Mouse (Mus musculus) urinary bladder, adult 18-20 months (tissue): ENCODE measurements around the gene Ppp1r9b.
"Not testable (repeated sequence)": the region's sequence is repeated elsewhere in the genome, so short reads cannot be mapped to it uniquely, and the experiment has no call there.

Experiments
- DNase-seq, 2 experiments: peaks; one replicate each; pipeline ENCODE4 v3.0.0; 2022; ENCODE audit warnings: low spot score in 2 of 2, mixed read lengths in 2 of 2

The Ppp1r9b gene

DNA sequence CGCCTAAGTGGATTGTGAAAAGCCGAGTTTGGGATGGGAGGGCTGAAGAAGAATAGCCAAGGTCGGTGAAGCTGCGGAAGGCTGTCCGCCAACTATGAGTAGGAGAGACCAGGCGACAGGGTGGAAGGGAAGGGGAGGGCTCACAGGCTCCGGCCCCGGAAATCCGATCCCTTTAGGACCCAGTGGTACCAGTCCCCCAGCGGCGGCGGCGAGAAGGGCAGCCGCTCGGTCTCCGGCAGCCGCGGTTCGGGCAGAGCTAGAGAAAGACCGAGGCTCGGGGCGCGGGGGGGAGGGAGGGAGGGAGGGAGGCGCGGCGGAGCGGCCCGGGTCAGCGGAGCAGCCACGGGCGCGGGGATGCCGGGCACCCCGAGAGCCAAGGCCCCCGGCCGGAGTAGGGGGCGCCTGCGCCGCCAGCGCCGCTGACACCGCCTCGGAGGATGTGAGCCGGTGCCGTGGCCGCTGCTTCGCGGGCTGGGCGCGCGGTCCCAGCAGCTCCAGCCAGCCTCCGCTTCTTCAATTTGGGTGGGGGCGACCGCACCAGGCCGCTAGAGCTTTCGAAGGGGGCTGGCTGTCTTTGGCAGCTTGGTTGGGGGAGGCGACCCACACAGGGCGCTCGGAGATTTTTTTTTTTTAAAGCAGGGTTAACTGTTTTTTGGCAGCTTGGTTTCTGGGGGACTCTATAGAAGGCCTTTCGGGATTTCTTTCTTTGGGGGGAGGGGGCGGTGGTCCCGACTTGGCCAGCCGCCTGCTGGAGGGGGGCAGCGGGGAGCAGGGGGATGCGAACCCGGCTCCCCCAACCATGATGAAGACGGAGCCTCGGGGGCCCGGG is at the start of gene Ppp1r9b:
TSS of gene Ppp1r9b (plus strand) at position 287 of the 829 bp plus-strand sequence.
- DNase-seq: peak; percentile 92

DNA sequence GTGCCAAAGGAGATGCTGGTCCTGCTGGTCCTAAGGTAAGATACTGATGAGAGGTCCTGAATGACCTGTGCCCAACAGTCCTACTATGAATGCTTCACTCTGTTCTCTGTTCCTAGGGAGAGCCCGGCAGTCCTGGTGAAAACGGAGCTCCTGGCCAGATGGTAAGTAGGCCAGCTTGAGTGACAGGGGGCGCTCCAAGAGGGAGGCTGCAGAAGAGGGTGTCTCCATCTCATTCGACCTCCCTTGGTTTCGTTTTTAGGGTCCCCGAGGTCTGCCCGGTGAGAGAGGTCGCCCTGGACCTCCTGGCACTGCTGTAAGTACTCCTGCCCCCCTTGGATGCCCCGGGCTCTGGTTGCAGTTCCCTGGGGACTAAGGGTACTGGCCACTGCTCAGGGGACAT is 49.7 kb upstream of the Ppp1r9b start:
- no peak for DNase-seq

DNA sequence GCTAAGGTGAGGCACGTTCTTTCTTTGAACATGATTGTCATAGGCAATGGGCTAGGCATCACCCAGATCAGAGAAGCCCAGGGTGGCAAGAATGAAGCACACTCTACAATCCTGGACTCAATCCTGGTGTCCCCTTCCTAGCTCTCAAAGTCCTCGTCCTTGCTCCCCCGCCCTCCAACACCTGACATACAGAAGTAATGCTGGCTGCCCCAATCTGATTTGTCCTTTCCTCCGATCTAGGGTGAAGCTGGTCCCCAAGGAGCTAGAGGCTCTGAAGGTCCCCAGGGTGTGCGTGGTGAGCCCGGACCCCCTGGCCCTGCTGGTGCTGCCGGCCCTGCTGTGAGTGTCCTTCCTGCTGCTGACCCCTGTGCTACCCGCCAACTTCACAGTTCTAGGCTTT is 49.1 kb upstream of the Ppp1r9b start:
- no peak for DNase-seq

DNA sequence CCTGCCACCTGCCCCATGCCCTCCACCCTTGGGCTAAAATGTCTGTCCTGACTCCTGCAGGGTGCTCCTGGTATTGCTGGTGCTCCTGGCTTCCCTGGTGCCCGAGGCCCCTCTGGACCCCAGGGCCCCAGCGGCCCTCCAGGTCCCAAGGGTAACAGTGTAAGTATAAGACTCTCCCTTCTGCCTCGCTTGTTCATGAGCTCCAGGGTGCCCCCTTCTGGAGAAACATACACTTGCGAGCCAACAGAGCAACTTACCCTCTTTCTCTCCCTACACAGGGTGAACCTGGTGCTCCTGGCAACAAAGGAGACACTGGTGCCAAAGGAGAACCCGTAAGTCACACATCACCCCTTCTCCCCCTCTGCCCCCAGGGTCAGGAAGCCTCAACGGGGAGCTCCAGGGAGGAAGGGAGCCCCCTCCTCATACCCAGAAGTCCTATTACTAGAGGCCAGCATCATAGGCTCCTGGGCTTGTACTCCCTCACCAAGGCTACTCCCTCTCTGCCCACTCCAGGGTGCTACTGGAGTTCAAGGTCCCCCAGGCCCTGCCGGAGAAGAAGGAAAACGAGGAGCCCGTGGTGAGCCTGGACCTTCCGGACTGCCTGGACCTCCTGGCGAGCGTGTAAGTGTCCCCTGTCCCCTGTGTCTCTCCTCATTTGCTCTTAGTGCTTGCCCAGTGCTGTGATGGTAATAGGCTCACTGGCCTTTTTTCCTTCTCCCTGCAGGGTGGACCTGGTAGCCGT is 48.4 kb upstream of the Ppp1r9b start:
- no peak for DNase-seq

DNA sequence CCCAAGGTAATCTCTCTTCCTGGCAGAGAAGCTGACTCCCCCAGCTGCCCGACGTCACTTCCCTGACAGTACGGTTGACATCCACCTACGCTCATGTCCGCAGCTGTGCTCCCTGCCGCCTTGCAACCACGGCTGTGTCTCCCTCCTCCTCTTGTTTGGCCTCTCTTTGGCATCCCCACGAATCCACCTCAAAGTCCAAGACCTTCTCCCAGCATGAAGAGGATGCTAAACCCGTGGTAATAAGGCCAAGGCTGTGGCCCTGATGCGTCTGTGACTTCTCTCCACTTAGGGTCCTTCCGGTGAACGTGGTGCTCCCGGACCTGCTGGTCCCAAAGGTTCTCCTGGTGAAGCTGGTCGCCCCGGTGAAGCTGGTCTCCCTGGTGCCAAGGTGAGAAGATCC is 47.8 kb upstream of the Ppp1r9b start:
- DNase-seq: no peak

DNA sequence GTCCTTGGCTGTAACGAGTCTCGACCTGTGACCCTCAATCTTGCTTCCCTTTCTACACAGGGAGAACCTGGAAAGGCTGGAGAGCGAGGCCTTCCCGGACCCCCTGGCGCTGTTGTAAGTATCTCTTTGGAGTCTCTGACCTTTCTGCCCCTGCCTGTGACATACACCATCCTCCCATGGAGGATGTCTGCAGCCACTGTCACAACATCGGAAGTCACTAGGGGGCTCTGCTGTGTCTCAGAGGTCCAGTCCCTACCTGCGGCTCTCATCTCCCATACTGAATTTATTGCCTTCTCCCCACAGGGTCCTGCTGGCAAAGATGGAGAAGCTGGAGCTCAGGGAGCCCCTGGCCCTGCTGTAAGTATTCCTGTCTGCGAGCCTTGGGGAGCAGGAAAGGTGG is 46.5 kb upstream of the Ppp1r9b start:
- DNase-seq: no peak

DNA sequence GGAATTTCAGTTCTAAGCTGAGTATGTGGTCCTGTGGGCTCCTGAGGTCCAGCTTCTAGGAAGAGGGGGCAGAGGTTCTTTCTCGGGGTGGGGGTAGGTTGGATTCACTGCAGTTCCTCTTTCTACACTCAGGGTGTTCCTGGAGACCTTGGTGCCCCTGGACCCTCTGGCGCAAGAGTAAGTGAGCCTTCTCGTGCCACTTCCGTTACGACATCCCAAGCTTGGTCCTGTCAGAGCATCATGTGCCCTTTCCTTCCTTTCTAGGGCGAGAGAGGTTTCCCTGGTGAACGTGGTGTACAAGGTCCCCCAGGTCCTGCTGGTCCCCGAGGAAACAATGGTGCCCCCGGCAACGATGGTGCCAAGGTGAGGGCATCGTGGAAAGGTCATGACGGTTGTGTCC is 45.6 kb upstream of the Ppp1r9b start:
- no peak for DNase-seq

DNA sequence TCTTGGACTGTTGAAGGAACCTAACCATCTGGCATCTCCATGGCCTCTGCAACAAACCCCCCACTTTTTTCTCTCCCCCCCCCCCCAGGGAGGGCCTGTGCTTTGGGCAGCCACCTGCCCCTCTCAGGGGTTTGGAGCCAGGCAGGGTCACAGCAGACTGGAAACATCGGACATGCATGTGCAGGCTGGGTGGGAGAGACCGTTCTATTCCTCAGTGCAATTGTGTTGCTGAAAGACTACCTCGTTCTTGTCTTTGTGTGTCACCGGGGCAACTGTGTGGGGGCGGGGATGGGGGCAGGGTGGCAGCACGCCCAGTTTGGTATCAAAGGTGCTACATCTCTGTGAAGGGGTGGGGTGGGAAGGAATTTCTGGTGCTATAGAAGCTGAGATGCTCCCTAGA is 38.7 kb upstream of the Ppp1r9b start:
- DNase-seq: no peak

DNA sequence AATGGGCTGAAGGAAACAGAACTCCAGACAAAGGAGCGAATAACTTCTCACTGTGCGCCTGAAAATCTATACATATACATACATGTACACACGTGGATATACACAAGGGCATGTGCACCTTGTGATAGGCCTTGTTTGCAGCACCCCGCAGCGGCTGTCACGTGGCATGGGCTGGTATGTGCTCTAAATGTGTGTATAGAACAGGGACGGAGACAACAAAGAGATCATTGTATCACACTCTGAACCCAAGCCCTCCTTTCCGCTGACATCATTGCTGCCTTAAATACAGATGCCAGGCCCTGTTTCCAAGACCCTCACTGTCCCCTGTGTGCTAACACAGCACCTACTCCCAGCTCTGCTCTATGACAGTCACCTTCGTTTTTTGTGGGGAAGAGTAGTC is 35.7 kb upstream of the Ppp1r9b start:
- no peak for DNase-seq

DNA sequence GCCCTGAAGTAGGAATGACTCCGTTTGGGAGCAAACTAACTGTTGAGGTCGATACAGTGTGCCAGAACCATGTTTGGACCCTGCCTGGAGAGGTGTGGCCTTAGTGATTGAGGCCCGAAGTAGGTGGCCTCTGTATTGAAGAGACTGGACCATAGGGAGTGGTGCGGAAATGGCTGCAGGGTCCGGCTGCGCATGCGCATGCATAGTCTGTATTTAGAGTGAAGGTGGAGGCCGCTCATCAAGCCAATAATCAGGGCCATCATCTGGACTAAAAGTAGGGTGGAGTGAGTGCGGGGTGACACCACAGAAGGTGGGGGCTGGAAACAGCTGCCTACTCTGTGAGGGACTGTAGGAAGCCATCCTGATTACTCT is 33.2 kb upstream of the Ppp1r9b start:
- DNase-seq: no peak

DNA sequence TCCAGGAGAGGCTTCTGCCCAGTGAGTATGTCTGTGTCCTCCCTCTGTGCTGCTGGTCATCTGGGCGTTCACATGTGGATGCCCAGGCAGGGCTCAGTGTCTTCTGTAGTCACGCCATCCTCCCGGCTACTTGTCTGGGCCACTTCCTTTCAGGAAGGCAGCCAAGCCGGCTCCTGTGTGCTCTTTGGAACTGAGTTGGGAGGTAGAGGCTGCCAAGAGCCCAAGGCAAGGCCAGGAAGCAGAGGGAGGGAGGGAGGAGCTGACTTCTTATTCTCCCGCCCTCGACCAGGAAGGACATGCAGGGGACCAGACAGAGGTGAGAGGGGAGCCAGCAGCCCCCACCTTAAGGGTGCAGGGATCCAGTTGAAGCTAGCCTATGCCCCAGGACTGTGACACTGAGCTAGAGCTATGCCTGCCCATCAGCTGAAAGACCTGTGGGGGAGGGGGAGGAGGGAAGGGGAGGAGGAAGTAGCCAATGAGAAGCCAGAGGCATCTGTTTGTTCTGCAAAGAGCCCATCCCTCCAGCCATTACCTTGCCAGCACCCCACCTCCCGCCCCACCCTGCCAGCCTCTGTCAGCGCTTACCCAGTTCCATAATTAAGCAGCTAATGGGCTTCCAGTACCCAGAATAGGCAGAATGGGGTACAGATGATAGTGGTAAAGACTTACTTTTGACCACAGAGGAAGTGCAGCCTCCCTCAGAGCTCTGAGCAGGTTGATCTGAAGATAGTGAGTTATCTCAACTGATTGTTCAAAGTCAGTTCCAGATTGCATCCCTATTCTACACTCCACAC is 32.6 kb upstream of the Ppp1r9b start:
- peak; percentile 45 to 69 for DNase-seq

DNA sequence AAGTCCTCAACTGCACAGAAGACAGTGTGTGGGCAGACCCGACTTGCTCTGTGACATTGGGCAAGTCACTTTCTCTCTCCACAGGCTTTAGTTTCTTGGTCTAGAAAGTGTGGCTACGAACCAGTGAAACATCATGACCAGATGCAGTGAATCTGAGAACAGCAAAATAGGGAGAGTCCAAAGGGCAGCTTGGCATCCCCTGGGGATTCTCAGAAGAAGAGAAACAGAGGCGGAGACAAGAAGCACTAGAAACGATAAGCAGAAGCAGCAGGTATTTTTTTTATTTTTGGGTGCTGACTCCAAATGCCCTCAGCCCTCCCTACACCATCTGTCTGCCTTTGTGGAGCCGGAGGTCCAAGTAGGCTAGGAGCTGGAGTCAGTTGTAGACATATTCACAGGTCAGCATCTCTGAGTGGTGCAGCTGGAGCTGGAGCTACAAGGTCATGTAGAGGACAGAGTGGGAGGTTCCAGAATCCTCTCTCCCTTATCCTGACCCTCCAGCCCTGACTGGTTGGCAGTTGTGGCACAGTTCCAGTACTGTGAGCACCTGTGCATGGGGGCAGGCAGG is 28.2 kb upstream of the Ppp1r9b start:
- DNase-seq: no peak

DNA sequence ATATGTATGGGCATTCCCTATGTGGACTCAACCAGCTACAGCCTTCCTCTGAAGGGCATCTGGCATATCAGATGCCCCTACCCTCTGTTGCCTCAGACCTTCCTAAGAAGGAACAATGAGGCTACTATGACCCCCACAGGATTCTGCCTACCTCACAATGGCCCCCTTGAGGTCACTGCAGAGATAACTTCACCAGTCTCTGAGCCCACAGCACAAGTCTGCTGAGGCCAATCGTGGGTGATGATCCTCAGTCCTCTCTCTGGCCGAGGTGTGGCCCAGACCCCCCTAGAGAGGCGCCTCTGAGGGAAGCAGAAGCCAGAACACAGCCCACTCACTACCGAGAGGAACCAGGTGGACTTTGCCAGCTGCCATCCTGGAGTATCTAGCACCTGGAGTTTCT is 23.4 kb upstream of the Ppp1r9b start, which contains the start of gene Hils1:
TSS of gene Hils1 (plus strand) at position 175 of the 400 bp plus-strand sequence.
- DNase-seq: no peak

DNA sequence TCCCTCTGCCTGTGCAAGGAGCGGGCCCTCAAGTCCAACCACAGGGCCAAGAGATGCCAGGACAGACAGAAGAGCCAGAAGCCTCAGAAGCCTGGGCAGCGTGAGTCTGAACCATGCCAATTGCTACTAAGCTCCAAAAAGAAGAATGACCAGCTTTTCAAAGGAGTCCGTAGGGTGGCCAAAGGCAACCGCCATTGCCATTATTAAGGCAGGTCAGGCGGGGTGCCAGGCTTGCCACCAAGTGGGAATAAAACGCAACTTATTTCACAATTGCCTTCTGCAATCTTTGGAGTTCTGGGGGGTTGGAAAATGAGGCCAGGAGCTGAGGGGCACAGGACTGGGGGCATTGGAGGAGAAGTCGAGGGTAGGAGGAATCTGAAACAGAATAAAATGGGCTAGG is 22.6 kb upstream of the Ppp1r9b start:
- DNase-seq: no peak

DNA sequence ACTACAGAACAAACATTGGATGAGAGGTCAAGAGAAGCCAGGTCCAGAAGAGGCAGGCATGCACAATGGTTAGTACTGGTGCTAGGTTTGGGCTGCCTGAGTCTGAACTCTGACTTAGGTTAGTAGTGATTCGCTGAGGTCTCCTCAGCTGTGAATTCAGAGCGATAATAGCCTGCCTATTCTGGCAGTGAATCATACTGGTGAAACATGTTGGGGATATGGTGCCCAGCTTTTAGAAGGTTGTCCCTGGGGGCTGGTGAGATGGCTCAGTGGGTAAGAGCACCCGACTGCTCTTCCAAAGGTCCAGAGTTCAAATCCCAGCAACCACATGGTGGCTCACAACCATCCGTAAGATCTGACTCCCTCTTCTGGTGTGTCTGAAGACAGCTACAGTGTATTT is 21.1 kb upstream of the Ppp1r9b start:
- not testable (repeated sequence) for DNase-seq

DNA sequence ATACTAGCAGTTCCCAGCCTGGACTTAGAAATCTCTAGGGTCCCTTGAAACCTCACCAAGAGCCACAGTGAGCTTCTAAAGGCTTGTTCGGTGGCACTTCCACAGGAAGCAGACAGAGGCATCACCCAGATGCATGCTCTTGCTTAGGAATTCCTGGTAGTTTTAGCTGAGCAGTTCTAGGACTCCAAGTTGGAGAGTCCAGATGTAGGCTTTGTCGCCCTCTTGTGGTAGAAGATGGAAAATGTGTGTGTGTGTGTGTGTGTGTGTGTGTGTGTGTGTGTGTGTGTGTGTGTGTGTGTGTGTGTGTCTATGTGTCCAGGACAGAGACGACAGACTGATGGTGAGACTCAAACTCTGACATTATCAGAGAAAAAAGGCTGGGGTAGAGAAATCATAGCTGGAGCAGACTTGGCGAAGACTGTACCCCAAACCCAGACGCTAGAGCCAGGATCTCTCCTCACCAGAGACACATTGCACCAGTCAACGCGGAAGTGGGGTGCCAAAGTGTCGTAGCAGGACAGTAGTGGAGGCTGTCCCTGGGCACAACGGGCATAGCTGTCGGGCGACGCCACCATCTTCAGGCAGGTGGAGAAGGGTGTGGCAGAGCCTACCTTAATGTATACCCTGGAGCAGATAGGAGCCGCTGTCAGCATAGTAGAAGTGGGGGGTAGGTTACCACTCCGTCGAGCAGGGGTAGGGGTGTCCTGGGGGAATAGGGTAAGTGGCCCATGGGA is 20.5 kb upstream of the Ppp1r9b start:
- peak; percentile 46 to 56 for DNase-seq

DNA sequence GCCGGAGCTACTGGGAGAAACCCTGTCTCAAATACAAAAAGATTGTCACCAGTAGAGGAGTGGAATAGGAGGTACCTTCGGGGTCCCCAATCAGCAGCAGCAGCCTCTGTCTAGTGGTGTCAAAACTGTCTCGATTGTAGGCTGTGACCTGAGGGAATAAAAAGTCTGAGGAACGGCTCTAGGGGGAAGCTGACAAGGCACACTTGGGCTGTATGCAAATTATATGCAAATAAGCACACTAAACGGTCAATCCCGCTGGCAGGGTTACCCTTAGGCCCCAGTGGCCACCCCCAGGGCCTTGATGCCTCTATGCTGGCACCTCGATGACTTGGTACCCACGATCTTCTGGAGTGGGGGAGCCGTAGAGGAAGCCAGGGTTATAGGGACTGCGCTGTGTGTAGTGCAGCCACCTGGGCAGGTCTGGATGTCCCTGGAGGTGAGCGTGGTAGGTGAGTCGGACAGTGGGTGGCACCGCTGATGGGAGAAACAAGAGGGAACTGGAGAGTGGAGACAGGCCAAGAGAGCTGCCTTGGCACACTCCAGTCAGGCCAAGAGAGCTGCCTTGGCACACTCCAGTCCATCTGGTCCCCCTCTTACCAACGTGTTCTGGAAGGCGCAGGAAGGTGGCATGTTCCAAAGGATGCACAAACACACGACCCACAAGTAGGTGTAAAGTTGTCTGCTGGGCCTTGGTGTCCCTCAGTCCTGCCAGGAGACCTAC is 18.8 kb upstream of the Ppp1r9b start:
- DNase-seq: no peak

DNA sequence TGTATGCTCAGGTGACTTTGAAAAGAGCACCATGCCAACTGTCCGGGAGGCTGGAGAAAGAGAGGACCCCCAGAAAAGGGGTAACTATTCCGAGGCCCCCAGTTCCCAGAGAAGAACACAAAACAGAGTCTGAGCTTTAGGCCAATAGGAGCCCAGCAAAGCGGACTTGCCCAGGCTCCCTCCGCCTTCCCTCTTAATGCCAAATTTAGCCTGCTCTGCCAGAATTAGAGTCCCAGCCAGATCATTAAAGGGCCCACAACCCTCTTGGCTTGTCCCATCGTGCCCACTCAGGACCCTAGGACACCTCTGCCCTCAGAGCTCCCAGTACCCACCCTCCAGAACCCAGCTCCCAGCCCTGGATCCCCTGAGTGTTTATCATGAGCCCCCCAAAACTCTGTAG is 17.9 kb upstream of the Ppp1r9b start:
- DNase-seq: no peak

DNA sequence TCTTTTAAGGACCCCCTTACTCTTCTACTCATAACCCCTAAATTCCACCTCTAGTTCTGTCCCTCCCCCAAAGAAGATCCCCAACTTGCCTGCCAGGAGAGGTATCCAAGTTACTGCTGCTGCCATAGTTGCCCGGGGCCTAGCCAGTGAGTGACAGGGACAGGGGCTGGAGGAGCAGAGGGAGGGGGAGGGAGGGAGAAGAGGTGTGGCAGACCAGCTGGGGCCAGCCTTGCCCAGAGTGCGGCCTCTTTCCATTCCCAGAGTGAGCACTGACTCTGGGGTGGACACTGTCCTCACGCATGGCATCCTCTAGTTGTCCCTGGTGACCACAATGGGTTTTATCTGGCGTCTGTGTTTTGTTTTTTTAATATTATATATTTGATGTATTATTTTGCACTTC is 17.5 kb upstream of the Ppp1r9b start:
- no peak for DNase-seq

DNA sequence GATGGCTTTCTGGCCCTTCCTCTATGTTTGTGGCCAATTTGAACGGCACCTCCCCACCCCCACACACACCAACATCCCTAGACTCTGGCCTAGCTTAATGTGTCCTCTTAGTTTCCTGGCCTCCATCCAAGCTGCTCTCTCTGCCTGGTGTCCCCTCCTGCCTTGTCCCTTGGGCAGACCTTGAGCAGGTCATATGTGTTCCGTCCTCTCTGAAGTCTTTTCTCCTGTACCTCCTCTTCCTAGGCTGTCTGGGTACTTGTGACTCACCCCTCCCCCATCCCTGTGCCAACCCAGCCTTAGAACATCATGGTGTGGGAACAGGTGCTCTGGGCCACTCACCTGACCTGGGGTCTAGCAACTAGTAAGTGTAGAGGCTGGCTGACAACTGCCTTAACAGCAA is 15.9 kb upstream of the Ppp1r9b start:
- no peak for DNase-seq

DNA sequence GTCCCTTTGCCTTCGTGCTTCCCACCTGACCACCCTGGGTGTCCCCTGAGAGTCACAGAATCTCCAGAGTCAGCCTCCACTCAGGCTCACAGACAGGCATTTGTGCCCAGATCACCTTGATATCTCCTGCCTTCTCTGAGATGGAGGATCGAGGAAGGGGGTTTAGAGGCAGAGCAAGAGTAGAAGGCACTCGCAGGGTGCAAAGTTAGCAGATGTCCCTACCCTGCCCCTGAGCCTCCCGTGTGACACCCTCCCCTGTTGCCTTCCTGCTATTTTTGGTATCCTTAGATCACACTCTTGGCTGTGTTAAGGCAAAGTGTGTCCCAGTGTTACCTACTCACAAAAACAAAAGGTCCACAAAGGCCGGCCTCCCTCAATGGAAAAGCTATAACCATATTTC is 14.6 kb upstream of the Ppp1r9b start, which contains the start of gene Sgca:
TSS of gene Sgca (minus strand) at position 129 of the 400 bp plus-strand sequence.
- DNase-seq: no peak
